ENCODE assay signal across 1 mouse cellular context in the genomic region with DNA sequence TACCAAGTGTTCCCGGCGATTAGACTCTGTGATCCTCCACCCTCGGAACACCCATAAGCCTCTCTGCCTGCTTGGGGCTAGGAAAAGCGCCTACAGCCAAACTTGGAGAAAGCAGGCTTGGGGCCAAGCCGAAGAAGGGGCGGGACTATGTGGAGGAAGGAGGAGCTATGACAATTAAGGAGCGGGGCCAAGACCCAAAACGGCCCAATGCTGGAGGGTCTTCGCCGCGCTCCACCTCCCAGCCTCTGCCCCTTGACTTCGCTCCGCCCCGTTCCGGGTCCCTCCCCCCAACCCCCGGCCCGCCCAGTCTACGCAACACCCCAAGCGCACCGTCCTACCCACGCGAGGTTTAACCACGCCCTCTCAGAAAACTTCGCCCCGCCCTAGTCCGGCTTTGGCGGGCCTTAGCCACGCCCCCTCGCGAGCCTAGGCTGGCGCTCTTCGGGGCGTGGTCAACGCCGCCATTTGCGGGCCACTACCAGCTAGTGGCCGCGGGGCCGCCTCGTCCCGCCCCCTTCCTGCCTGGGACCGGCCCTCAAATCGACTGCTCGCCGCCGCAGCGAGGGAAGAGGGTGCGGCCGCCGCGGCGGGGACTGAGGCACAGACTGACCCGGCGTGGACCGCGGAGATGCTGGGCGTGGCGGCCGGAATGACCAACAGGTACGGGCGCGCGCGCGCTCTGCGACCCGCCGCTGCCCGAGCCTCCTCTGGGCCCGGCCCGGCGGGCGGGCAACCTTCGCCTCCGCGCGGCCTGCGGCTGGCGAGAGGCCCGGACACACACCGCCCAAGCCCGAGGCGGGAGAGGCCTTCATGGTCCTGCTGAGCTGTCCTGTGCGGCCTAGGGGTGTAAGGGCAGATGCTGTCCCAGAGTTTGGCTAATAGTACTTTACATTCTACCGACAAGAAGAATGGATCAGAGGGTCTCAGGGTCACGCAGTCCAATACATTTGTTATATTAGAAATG.
TF ChIP-seq lines count a peak whose summit lies in the region.

A gene (plus strand): TSS at position 439 of the 964 bp plus-strand sequence.

TF ChIP-seq in MEL, 35 proteins besides CTCF, POLR2A, EP300 and RAD21 (continued from another document):
- no peak for TF ChIP-seq UBTF (IDR thresholded peaks at IDR 0.05; ENCODE audit: borderline replicate concordance, insufficient read depth, low read depth, low read length)
- TF ChIP-seq MAX (IDR thresholded peaks at IDR 0.05; ENCODE audit: low read length): peak; percentile 16; the same call in 1 of the 2 replicates
- TF ChIP-seq SMC3 (IDR thresholded peaks at IDR 0.05; ENCODE audit: low read depth, low read length): no peak
- TF ChIP-seq MXI1 (IDR thresholded peaks at IDR 0.05; ENCODE audit: low read depth, low read length): peak; percentile 59; the same call in 1 of the 2 replicates
- no peak for TF ChIP-seq USF1 (IDR thresholded peaks at IDR 0.05; ENCODE audit: low read depth, low read length)
- TF ChIP-seq MYC (IDR thresholded peaks at IDR 0.05; ENCODE audit: low read depth, low read length): no peak
- TF ChIP-seq RCOR1 (IDR thresholded peaks at IDR 0.05; ENCODE audit: low read depth, low read length): no peak
- TF ChIP-seq CHD2 (IDR thresholded peaks at IDR 0.05; ENCODE audit: low read length): no peak
- TF ChIP-seq ZKSCAN1 (IDR thresholded peaks at IDR 0.05; ENCODE audit: low read depth, low read length): no peak
- TF ChIP-seq MYB (IDR thresholded peaks at IDR 0.05; ENCODE audit: low read depth, low read length): no peak
- no peak for TF ChIP-seq MAZ (IDR thresholded peaks at IDR 0.05; ENCODE audit: low read depth, low read length)
- TF ChIP-seq GATA1 (IDR thresholded peaks at IDR 0.05; ENCODE audit: low read depth, low read length): no peak
- no peak for TF ChIP-seq MEF2A (IDR thresholded peaks at IDR 0.05; ENCODE audit: extremely low read depth, insufficient replicate concordance, low read depth, low read length, poor library complexity, severe bottlenecking)
- peak; percentile 45; the same call in 1 of the 2 replicates for TF ChIP-seq NRF1 (IDR thresholded peaks at IDR 0.05; ENCODE audit: insufficient read depth, low read depth, low read length, poor library complexity, severe bottlenecking)
- no peak for TF ChIP-seq POLR2AphosphoS5 (IDR thresholded peaks at IDR 0.05; ENCODE audit: borderline replicate concordance, low read depth, low read length)
